Mouse (Mus musculus) CH12.LX (cell line): ENCODE measurements at regions not wholly inside any gene's neighbourhood (a gene's known extent, or its start where the extent isn't known, plus 50 kb on each side); places are given as distances from the start of the nearest gene placed in this dataset.

ENCODE experiments used
- DNase-seq: peaks from one replicate; pipeline ENCODE4 v3.0.0-alpha.2; 2013; ENCODE audit errors: extremely low read depth
- H3K27ac ChIP-seq: 2 replicates; pipeline ENCODE4 v1.5.1; 2012; ENCODE audit warnings: low read depth, mild to moderate bottlenecking, control low read depth, moderate library complexity; ENCODE audit not compliant: insufficient read depth
- H3K27me3 ChIP-seq: replicated peaks from 2 replicates; pipeline ENCODE3; 2012; ENCODE audit warnings: inconsistent platforms
- H3K36me3 ChIP-seq, 2 experiments: replicated peaks in 1 of 2; 2 replicates each; pipeline versions ENCODE3 to v1.6.1; 2012; ENCODE audit warnings: inconsistent platforms in 1 of 2, low read length in 1 of 2, mild to moderate bottlenecking in 1 of 2, mixed read lengths in 1 of 2, moderate library complexity in 1 of 2; ENCODE audit not compliant: control insufficient read depth in 1 of 2, insufficient read depth in 1 of 2
- H3K4me1 ChIP-seq, 2 experiments: 2 replicates each; pipeline ENCODE4 v1.6.1; 2012; ENCODE audit warnings: inconsistent platforms in 1 of 2, moderate library complexity in 1 of 2; ENCODE audit not compliant: insufficient read depth in 2 of 2, control insufficient read depth in 1 of 2
- H3K4me2 ChIP-seq: 2 replicates; pipeline ENCODE4 v1.6.1; 2012; ENCODE audit warnings: low read depth, mild to moderate bottlenecking, control low read depth; ENCODE audit not compliant: poor library complexity, insufficient read depth, severe bottlenecking
- H3K4me3 ChIP-seq, 3 experiments: fragments of 150-350 bp in 1 of 3; sonication (generic) in 1 of 3; replicated peaks in 1 of 3; 2 replicates each; pipeline versions ENCODE3 to v1.5.1; 2011 to 2012; ENCODE audit warnings: low read depth in 2 of 3, low read length in 2 of 3, mild to moderate bottlenecking in 2 of 3, moderate library complexity in 2 of 3, control low read depth in 1 of 3, improper control_type of control experiment in 1 of 3, inconsistent platforms in 1 of 3, mixed read lengths in 1 of 3; ENCODE audit not compliant: poor library complexity in 1 of 3
- H3K79me2 ChIP-seq: replicated peaks from 2 replicates; pipeline ENCODE4 v1.6.1; 2012; ENCODE audit warnings: mild to moderate bottlenecking, moderate library complexity; ENCODE audit not compliant: control insufficient read depth, poor library complexity, insufficient read depth, severe bottlenecking; ENCODE audit errors: extremely low read depth
- H3K9ac ChIP-seq: 2 replicates; pipeline ENCODE4 v1.6.1; 2012; ENCODE audit warnings: low read depth, mild to moderate bottlenecking, control low read depth, moderate library complexity; ENCODE audit not compliant: insufficient read depth
- H3K9me3 ChIP-seq: replicated peaks from 2 replicates; pipeline ENCODE3; 2012; ENCODE audit warnings: low read length, inconsistent platforms, mixed read lengths
- BHLHE40 ChIP-seq: IDR thresholded peaks from 2 replicates; pipeline ENCODE4 v1.6.1; 2011; ENCODE audit warnings: mild to moderate bottlenecking, low read depth, low read length, improper control_type of control experiment
- CHD1 ChIP-seq: IDR thresholded peaks from 2 replicates; pipeline ENCODE4 v1.6.1; 2012; ENCODE audit warnings: low read depth, low read length, improper control_type of control experiment, inconsistent platforms
- CHD2 ChIP-seq: IDR thresholded peaks from 2 replicates; pipeline ENCODE4 v1.6.1; 2011; ENCODE audit warnings: low read length, improper control_type of control experiment
- CTCF ChIP-seq, 2 experiments: IDR thresholded peaks in 1 of 2; conservative IDR thresholded peaks in 1 of 2; 2 replicates each; pipeline ENCODE4 v1.5.1; 2011 to 2012; ENCODE audit warnings: low read depth in 2 of 2, low read length in 2 of 2, improper control_type of control experiment in 1 of 2, inconsistent platforms in 1 of 2, mild to moderate bottlenecking in 1 of 2, moderate library complexity in 1 of 2
- ELF1 ChIP-seq: IDR thresholded peaks from 2 replicates; pipeline ENCODE4 v1.6.1; 2014; ENCODE audit warnings: low read depth, mild to moderate bottlenecking, inconsistent platforms, low read length, improper control_type of control experiment
- GABPA ChIP-seq: IDR thresholded peaks from 2 replicates; pipeline ENCODE4 v1.6.1; 2012; ENCODE audit warnings: low read depth, low read length, improper control_type of control experiment, inconsistent platforms; ENCODE audit not compliant: insufficient replicate concordance
- KAT2A ChIP-seq: IDR thresholded peaks from 2 replicates; pipeline ENCODE4 v1.6.1; 2012; ENCODE audit warnings: low read length, improper control_type of control experiment, inconsistent platforms; ENCODE audit not compliant: insufficient replicate concordance
- MAFK ChIP-seq: IDR thresholded peaks from 2 replicates; pipeline ENCODE4 v1.6.1; 2011; ENCODE audit warnings: low read length, improper control_type of control experiment; ENCODE audit not compliant: insufficient replicate concordance
- MAX ChIP-seq: IDR thresholded peaks from 2 replicates; pipeline ENCODE4 v1.6.1; 2011; ENCODE audit warnings: low read length, improper control_type of control experiment
- MAZ ChIP-seq: IDR thresholded peaks from 2 replicates; pipeline ENCODE4 v1.6.1; 2012; ENCODE audit warnings: low read depth, mild to moderate bottlenecking, inconsistent platforms, low read length, improper control_type of control experiment, moderate library complexity
- MXI1 ChIP-seq: IDR thresholded peaks from 2 replicates; pipeline ENCODE4 v1.6.1; 2011; ENCODE audit warnings: mild to moderate bottlenecking, low read depth, low read length, improper control_type of control experiment
- MYC ChIP-seq: IDR thresholded peaks from 2 replicates; pipeline ENCODE4 v1.6.1; 2011; ENCODE audit warnings: low read depth, mild to moderate bottlenecking, improper control_type of control experiment, low read length
- NELFE ChIP-seq: IDR thresholded peaks from 2 replicates; pipeline ENCODE4 v1.6.1; 2011; ENCODE audit warnings: low read depth, low read length, improper control_type of control experiment
- NRF1 ChIP-seq: IDR thresholded peaks from 2 replicates; pipeline ENCODE4 v1.6.1; 2014; ENCODE audit warnings: low read depth, mild to moderate bottlenecking, inconsistent platforms, low read length, improper control_type of control experiment, moderate library complexity
- PAX5 ChIP-seq: IDR thresholded peaks from 2 replicates; pipeline ENCODE4 v1.6.1; 2012; ENCODE audit warnings: low read length, inconsistent platforms, mixed read lengths
- POLR2A ChIP-seq: IDR thresholded peaks from 2 replicates; pipeline ENCODE4 v1.6.1; 2011; ENCODE audit warnings: low read depth, mild to moderate bottlenecking, improper control_type of control experiment, low read length
- POLR2AphosphoS2 ChIP-seq: IDR thresholded peaks from 2 replicates; pipeline ENCODE4 v1.6.1; 2011; ENCODE audit warnings: low read depth, low read length, improper control_type of control experiment
- RAD21 ChIP-seq: IDR thresholded peaks from 2 replicates; pipeline ENCODE4 v1.6.1; 2011; ENCODE audit warnings: low read depth, mild to moderate bottlenecking, low read length, improper control_type of control experiment, moderate library complexity
- SIN3A ChIP-seq: IDR thresholded peaks from 2 replicates; pipeline ENCODE4 v1.6.1; 2012; ENCODE audit warnings: low read length, improper control_type of control experiment, inconsistent platforms
- SMC3 ChIP-seq: IDR thresholded peaks from 2 replicates; pipeline ENCODE4 v1.6.1; 2011; ENCODE audit warnings: low read depth, low read length, improper control_type of control experiment
- TCF12 ChIP-seq: IDR thresholded peaks from 2 replicates; pipeline ENCODE4 v1.6.1; 2014; ENCODE audit warnings: low read depth, mild to moderate bottlenecking, inconsistent platforms, low read length, improper control_type of control experiment
- USF2 ChIP-seq: conservative IDR thresholded peaks from 2 replicates; pipeline ENCODE4 v1.6.1; 2011; ENCODE audit warnings: low read depth, low read length, improper control_type of control experiment
- ZC3H11A ChIP-seq: IDR thresholded peaks from 2 replicates; pipeline ENCODE4 v1.6.1; 2012; ENCODE audit warnings: low read depth, mild to moderate bottlenecking, inconsistent platforms, low read length, improper control_type of control experiment
- ZMIZ1 ChIP-seq: IDR thresholded peaks from 2 replicates; pipeline ENCODE4 v1.6.1; 2012; ENCODE audit warnings: low read depth, mild to moderate bottlenecking, inconsistent platforms, low read length, improper control_type of control experiment
- ZNF384 ChIP-seq: IDR thresholded peaks from 2 replicates; pipeline ENCODE4 v1.6.1; 2012; ENCODE audit warnings: low read depth, low read length, improper control_type of control experiment, inconsistent platforms
- dilution Hi-C: fragments of 300-500 bp; cut with MboI; formaldehyde crosslinking; loops from 2 replicates; pipeline ENCODE4 v1.14.3; 2020; ENCODE audit warnings: low sequenced_read_pairs; ENCODE audit not compliant: extremely low pct_unique_long_range_greater_than_20kb, extremely low pct_ligation_motif_present
- in situ Hi-C: fragments of 300-500 bp; cut with MboI; formaldehyde crosslinking; loops from 3 replicates; pipeline ENCODE4 v1.14.3; 2019; ENCODE audit warnings: low sequenced_read_pairs, low pct_ligation_motif_present, low pct_unique_long_range_greater_than_20kb, mixed read lengths

- Histone ChIP-seq H3K4me1 (no peaks in the 10 kb centered on the region), H3K9me3 (no peaks in the 10 kb centered on the region), H3K79me2 (no peaks in the 10 kb centered on the region), H3K4me2 (no peak overlapping the region), H3K27ac (no peak overlapping the region), H3K4me3 (no peak overlapping the region), H3K9ac (no peak overlapping the region), H3K27me3 (no peaks in the 10 kb centered on the region), H3K36me3 (no peaks in the 10 kb centered on the region)
- no peak for DNase-seq
- dilution Hi-C loops (no loop called here), in situ Hi-C loops (no loop called here)
- no peak for TF ChIP-seq ZC3H11A
- TF ChIP-seq SIN3A = no peak
- TF ChIP-seq MAX = no peak
- no peak for TF ChIP-seq CHD2
- TF ChIP-seq MAZ = no peak
- no peak for TF ChIP-seq MYC
- no peak for TF ChIP-seq RAD21
- no peak for TF ChIP-seq PAX5
- TF ChIP-seq POLR2A = no peak
- no peak for TF ChIP-seq GABPA
- no peak for TF ChIP-seq NRF1
- no peak for TF ChIP-seq MXI1
- TF ChIP-seq KAT2A = no peak
- TF ChIP-seq SMC3 = no peak
- no peak for TF ChIP-seq ZNF384
These were observed 308.7 kb downstream of the Ankrd50 start for GRCm38 (mm10) chr3:38175946-38176345.

DNA sequence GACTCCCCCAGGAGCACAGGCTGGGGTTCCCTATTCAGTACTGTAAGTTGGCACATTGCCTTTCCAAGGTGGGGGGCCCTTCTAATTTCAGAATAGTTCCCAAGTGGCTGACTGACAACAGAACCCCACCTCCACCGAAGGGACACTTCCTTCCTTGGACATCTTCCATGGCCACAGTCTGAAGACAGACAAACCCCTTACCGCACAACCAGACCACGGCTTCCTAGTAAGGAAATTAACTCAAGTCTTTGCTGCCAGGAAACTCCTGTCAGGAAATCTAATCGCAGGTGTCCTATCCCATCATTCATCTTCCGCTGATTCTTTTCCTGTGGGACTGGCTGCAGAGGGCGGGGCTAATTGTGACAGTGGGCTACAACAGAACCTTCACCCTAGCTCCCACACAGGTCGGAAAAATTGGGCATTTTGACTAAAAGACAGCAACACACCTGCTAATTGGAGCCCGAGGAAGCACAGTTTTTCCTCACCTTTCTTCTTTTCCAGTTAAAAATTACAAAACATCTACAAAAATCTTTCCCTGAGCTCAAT, 309.8 kb downstream of the Ankrd50 start:
- Histone ChIP-seq H3K4me3 (no peak overlapping the region), H3K79me2 (no peaks in the 10 kb centered on the region), H3K4me2 (no peak overlapping the region), H3K9me3 (no peaks in the 10 kb centered on the region), H3K27ac (no peak overlapping the region), H3K36me3 (no peaks in the 10 kb centered on the region), H3K9ac (no peak overlapping the region), H3K27me3 (no peaks in the 10 kb centered on the region), H3K4me1 (no peaks in the 10 kb centered on the region)
- in situ Hi-C loops (no loop called here), dilution Hi-C loops (no loop called here)
- no peak for DNase-seq
- TF ChIP-seq MYC (no peak), MAFK (no peak), CHD1 (no peak), NELFE (no peak), ELF1 (no peak), ZNF384 (no peak), RAD21 (no peak), CHD2 (no peak), PAX5 (no peak), ZMIZ1 (no peak), POLR2AphosphoS2 (no peak), USF2 (no peak), POLR2A (no peak), BHLHE40 (no peak), KAT2A (no peak), MXI1 (no peak), CTCF (conservative IDR thresholded peaks at IDR 0.05 in 1 of 2, IDR thresholded peaks at IDR 0.05 in 1 of 2; ENCODE audit: low read depth in 2 of 2, low read length in 2 of 2) (no peak), NRF1 (no peak), TCF12 (no peak), GABPA (no peak)
